Mouse (Mus musculus): ENCODE results near the gene Dnaja4. TPM values are rescaled to one million over a fixed set of nuclear protein-coding genes. Genes with fewer than 3 reads are reported as not detected.

The Dnaja4 gene
- total RNA-seq (2023): 16.6 TPM

DNA sequence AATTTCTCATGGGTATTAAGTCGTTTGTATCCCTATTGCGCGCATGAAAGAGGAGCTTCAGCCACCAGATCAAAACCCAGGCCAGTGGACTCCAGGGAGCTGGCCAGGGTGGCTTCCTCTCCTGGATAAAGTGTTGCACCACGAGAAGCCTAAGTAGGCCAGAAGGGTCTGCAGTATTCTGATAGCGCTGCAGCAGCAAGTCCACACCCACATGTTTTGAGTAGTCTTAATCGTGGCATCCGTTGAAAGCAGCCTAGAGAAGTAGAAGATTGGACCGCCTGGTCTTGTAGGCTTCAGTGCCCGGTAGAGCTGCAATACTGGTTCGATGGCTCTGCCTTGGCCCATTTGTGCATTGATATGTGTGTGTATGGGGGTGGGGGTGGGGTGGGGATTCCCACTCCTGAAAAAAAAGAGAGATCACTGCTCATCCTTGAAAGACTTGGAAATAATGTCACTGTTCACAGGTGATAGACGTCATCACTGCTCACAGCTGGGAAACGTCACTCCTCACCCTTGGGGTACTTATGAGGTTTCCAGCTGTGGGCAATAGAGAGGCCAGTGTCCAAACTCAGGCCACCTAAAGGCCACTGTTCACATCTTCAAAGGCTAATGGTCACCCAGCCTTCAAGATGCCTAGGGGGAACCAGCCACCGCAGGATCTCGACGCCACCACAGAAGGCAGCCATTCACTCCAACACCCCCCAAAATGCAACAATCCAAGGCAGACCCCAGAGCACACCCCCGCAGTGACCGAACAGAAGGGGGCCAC lies at the start of gene Dnaja4:
Gene Dnaja4 (plus strand): TSS at position 556 of the 769 bp plus-strand sequence.

DNA sequence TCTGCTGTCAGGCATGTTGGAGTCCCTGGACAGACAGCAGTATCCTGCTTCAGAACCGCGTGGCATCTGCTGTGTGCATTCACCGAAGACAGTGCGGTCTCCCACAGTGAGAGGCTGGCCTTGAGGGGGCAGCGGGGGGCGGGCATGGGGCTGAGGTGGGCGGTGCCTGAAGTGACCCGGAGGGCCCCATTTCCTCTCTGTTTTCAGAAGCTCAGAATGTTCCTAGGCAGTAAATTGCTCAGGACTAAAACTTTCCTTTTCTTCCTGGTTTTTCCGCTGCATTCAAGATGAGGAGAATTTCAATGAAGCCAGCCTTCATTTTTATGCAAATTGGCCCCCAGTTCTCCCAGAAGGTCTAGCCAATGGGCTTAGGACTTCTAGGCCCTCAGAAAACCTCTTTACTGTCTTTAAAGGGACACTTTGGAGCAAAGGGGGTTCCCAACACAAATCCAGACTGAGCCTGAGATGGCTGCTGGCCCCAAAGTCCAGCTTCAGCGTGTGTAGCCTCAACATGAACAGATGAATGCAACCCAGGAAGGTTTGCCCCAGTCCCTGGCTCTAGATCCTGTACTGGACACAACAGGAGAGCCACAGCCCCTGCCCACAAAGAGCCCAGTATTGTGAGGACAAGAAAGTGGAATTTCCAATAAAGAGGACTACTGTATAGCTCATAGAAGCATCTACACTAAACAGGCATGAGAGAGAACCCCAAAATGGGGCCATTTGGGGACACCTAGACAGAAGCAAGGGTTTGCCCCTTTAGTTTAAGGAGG lies 36.9 kb upstream of the Dnaja4 start, which contains the start of gene Acsbg1:
Gene Acsbg1 (minus strand): TSS at position 266 of the 773 bp plus-strand sequence.

DNA sequence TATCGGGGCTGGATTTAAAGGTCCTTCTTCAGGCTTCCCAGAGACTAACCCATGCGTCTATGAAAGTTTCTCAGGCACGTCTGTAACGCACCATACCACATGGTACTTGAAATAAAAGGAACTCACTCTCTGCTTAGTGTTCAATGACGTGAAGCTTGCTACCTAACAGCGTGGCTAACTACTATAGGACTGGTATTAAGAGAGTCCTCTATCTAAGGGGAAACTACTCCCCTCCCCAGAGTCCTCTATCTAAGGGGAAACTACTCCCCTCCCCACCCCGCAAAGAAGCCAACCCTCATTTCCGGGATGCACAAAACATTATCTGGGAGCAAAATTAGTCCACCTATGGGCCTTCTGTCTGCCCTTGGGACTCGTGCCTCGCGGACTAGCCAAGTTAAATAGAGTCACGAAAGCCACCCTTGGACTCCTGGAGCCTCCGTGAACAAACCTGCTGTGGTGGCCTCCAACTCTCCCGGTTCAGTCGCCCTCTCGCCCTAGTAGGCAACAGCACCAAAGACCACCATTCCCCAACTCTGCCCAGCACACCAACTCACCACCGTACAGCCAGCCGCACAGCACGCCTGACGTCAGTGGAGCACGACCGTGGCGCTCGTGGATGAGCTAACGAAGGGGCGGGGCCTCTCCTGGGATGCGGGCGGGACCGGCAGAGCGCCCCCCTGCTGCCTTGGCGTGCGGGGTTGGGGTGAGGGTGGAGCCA lies 35.4 kb downstream of the Dnaja4 start, which contains the start of gene Wdr61:
Gene Wdr61 (minus strand): TSS at position 599 of the 718 bp plus-strand sequence.

DNA sequence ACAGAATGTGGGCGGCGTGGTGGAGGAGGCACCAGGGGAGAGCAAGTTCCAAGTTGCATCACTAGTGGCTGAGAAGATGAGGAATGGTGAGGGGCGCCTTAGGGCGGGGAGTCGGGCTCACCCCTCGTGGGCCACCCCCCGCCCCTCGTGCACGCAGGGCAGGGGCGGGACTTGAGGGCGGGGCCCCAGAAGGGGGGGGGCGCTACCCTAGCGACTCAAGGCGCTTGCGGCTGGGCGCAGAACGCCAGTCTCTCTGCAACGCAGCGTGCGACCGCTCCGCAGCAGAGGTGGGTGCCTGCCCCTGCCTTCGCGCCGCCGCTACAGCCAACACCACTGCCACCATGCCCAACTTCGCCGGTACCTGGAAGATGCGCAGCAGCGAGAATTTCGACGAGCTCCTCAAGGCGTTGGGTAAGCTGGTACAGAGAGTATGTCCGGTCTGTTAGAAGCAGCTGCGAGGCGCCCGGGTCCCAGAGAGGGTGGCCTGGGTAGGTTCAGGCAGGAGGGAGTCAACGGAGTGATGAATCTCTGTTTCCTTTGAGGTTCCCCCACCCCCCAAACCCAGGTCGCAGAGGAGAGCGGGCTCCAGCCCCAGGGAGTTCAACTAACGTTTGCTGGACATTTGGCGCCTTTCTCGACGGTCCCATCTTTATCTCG lies 66.0 kb downstream of the Dnaja4 start, which contains the start of gene Crabp1:
Gene Crabp1 (plus strand): TSS at position 188 of the 657 bp plus-strand sequence.

Other genes starting within 250 kb of the Dnaja4 start
- 0.44 TPM for gene Dmxl2, start 197.2 kb upstream of the Dnaja4 start, total RNA-seq (2023)
- not detected for gene Sh2d7, start 159.9 kb upstream of the Dnaja4 start, total RNA-seq (2023)
- not detected for gene Cib2, start 138.7 kb upstream of the Dnaja4 start, total RNA-seq (2023)
- gene Idh3a, start 112.5 kb upstream of the Dnaja4 start, total RNA-seq (2023): 39.5 TPM
- gene Acsbg1, start 37.0 kb upstream of the Dnaja4 start, total RNA-seq (2023): 6.1 TPM
- 48.1 TPM for gene Wdr61, start 35.6 kb downstream of the Dnaja4 start, total RNA-seq (2023)
- not detected for gene Crabp1, start 65.9 kb downstream of the Dnaja4 start, total RNA-seq (2023)
- gene Ireb2, start 164.9 kb downstream of the Dnaja4 start, total RNA-seq (2023): 41.0 TPM
- 1.0 TPM for gene Hykk, start 218.4 kb downstream of the Dnaja4 start, total RNA-seq (2023)